Mouse (Mus musculus): ENCODE results near the gene Gli2.

DNA sequence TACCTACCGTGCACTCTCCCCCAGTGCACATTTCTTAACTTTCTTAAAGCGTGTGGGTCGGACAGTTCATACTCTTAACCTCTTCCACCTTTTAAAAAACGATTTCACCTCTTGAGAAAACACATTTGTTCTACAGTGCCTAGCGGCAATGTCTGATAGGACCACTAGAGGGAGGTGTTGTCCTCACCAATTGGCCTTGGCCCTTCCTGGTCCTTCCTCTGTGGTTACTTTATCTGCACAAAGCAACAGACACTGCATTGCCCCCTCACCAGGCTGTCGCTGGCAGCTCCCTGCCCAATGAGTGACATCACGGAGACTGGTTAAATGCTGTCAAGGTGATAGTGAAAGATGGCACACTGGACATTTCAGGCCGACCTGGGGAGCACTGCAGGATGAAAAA, 40.3 kb upstream of the Gli2 start:
- TF ChIP-seq CTCF (IDR thresholded peaks at IDR 0.05; ENCODE audit: insufficient read depth, low read length): peak; percentile 87
- TF ChIP-seq POLR2A (IDR thresholded peaks at IDR 0.05; ENCODE audit: borderline replicate concordance, extremely low read depth, low read depth, low read length): no peak
